Mouse (Mus musculus) layer of hippocampus, adult 11-12 months (tissue): ENCODE measurements around the gene Abca14.
A peak's percentile ranks its signal among the peaks of the same experiment; 100 is the strongest.

Source experiments
- DNase-seq: peaks from one replicate; pipeline ENCODE4 v3.0.0; 2022; ENCODE audit warnings: low spot score

Abca14 gene

GRCm38 (mm10) chr7:120203789-120204188 lies at the start of gene Abca14:
TSS of gene Abca14 (plus strand) at chr7:120203961.
- peak; percentile 89 for DNase-seq

GRCm38 (mm10) chr7:120156841-120157409 lies 46.8 kb upstream of the Abca14 start:
- DNase-seq = peak; percentile 34

GRCm38 (mm10) chr7:120157575-120158061 lies 46.1 kb upstream of the Abca14 start:
- DNase-seq = no peak

GRCm38 (mm10) chr7:120158121-120158613 lies 45.6 kb upstream of the Abca14 start:
- DNase-seq = no peak

GRCm38 (mm10) chr7:120163581-120164251 lies 40.0 kb upstream of the Abca14 start:
- no peak for DNase-seq

GRCm38 (mm10) chr7:120172188-120172700 lies 31.5 kb upstream of the Abca14 start:
- DNase-seq = no peak

- no peak for DNase-seq
Measured at GRCm38 (mm10) chr7:120173603-120174244, 30.0 kb upstream of the Abca14 start, which contains the start of gene Anks4b. TSS of gene Anks4b (plus strand) at chr7:120173858.

- peak; percentile 35 for DNase-seq
Measured at GRCm38 (mm10) chr7:120174723-120175504, 28.8 kb upstream of the Abca14 start.

- DNase-seq = no peak
Measured at GRCm38 (mm10) chr7:120177611-120178010, 26.1 kb upstream of the Abca14 start.

GRCm38 (mm10) chr7:120178935-120179334 lies 24.8 kb upstream of the Abca14 start:
- DNase-seq = no peak

GRCm38 (mm10) chr7:120180547-120180946 lies 23.2 kb upstream of the Abca14 start:
- no peak for DNase-seq

- no peak for DNase-seq
Measured at GRCm38 (mm10) chr7:120181401-120182230, 22.1 kb upstream of the Abca14 start.

GRCm38 (mm10) chr7:120182891-120183290 lies 20.9 kb upstream of the Abca14 start:
- no peak for DNase-seq

- DNase-seq = no peak
Measured at GRCm38 (mm10) chr7:120188946-120189345, 14.8 kb upstream of the Abca14 start.

- DNase-seq = no peak
Measured at GRCm38 (mm10) chr7:120189369-120190149, 14.2 kb upstream of the Abca14 start.

- DNase-seq = no peak
Measured at GRCm38 (mm10) chr7:120190150-120190665, 13.6 kb upstream of the Abca14 start.

- DNase-seq = no peak
Measured at GRCm38 (mm10) chr7:120192207-120192606, 11.6 kb upstream of the Abca14 start.

GRCm38 (mm10) chr7:120192816-120193215 lies 10.9 kb upstream of the Abca14 start:
- DNase-seq = no peak

- DNase-seq = no peak
Measured at GRCm38 (mm10) chr7:120195207-120195606, 8.6 kb upstream of the Abca14 start.

GRCm38 (mm10) chr7:120201231-120201744 lies 2.5 kb upstream of the Abca14 start:
- DNase-seq = no peak
